Mouse (Mus musculus) layer of hippocampus, postnatal 14 days (tissue): ENCODE measurements around the gene Yy1. TPM values are rescaled to one million over a fixed set of nuclear protein-coding genes. Genes with fewer than 3 reads are reported as not detected.

Experiments
- DNase-seq, 2 experiments: peaks; one replicate each; pipeline ENCODE4 v3.0.0; 2021 to 2022; ENCODE audit warnings: low spot score in 2 of 2, mixed read lengths in 1 of 2
- microRNA-seq, 2 experiments: library from miRNA; unstranded; fragments of <30 nt; microRNA quantifications; one replicate each; pipeline ENCODE4 v1.2.0; 2021
- total RNA-seq, 2 experiments: library from RNA; stranded (reverse); gene quantifications; 2 replicates each; pipeline ENCODE4 v1.2.3; 2021

Yy1 gene
- total RNA-seq, 2 experiments from 2014 or later = 45.2 to 53.7 TPM

DNA sequence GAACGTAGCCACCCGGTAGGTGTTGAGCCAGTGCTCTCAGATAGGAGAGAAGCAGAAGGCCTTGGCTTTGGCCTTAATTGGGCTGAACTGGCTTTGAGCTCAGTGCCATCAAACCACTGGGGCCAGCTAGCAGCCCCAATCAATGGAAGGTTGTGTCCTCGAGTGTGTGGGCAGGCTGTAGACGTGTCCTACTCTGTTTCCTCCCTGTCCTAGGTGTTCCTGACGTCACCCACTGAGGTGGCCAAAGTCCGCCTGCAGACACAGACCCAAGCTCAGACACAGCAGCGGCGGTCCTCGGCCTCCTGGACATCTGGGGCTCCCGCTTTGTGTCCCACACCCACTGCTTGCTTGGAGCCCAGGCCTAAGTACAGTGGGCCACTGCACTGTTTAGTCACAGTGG lies 62.3 kb downstream of the Yy1 start:
- no peak for DNase-seq

DNA sequence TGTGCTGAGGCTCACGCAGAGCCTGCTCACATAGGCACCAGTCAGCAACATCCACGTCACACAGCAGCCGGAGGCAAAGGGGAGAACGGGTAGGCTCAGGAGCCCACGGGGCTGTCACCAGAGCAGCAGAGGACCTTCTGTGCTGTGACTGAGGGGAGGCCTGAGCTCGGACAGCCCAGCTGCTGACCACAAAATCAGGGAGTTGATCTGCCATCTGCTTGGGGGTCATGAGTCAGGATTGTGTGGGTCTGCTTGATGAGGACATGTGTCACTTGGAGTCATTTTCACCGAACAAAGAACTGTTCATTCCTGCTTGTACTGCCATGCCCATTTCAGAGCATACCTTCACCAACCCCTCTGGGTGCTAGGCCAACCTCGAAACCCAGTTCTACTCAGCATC lies 63.4 kb downstream of the Yy1 start:
- no peak for DNase-seq

- no peak for DNase-seq
Observed at GRCm38 (mm10) chr12:108857109-108857508, 64.3 kb downstream of the Yy1 start.

- no peak for DNase-seq
Observed at GRCm38 (mm10) chr12:108857589-108858184, 64.9 kb downstream of the Yy1 start.

GRCm38 (mm10) chr12:108858486-108858885 lies 65.7 kb downstream of the Yy1 start:
- no peak for DNase-seq

DNA sequence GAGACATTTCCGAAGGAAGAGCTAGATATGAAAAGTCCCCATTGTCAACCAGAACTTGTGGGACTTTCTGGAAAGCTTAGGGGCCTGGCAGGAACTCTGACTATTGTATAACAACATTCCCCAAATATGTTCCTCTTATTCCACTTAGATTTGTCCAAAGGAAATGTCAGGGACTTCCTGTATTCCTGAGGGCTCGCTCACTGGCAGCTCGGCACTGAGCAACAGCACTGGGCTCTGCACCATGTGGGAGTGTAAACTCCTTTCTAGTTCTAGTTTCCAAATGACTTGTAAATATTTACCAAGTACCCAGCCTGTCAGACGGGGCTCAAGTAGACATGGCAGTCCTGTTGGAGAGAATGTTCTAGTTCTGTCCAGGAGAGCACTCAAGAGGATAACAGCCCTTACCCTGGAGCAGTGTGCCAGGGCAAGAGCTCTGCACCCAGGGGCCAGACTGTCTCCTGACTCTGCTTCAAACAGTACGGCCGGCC lies 72.3 kb downstream of the Yy1 start:
- no peak for DNase-seq

- no peak for DNase-seq
Observed at GRCm38 (mm10) chr12:108869575-108869974, 76.8 kb downstream of the Yy1 start.

Small RNAs within 50 kb of the gene (microRNA-seq; reads per million reads assigned to microRNA genes)
- gene Mir345 = 94.3 to 113 reads per million in 2 experiments

Other genes with a start within 250 kb of the Yy1 start
- 100 to 1,000 TPM; 224 to 240 TPM for gene Evl, start 238.3 kb upstream of the Yy1 start, total RNA-seq
- 1 to 10 TPM; 1.2 to 1.5 TPM for gene Degs2, start 90.7 kb upstream of the Yy1 start, total RNA-seq
- gene Slc25a29, start 42.9 kb downstream of the Yy1 start, total RNA-seq = 10 to 100 TPM; 17.2 to 20.1 TPM
- 10 to 100 TPM; 10.2 to 11.5 TPM for gene Slc25a47, start 43.1 kb downstream of the Yy1 start, total RNA-seq
- gene Wdr25, start 100.7 kb downstream of the Yy1 start, total RNA-seq = 10 to 100 TPM in 1 of 2 experiments, 1 to 10 TPM in 1; 6.3 to 10.1 TPM
- 10 to 100 TPM; 83.7 to 85.6 TPM for gene Wars, start 101.2 kb downstream of the Yy1 start, total RNA-seq